Mouse (Mus musculus) T-helper 2 cell (primary cell): ENCODE measurements around the gene Gm28042.

Experiments used
- in situ Hi-C: fragments of 300-600 bp; cut with MboI, MseI; formaldehyde crosslinking; loops from one replicate; pipeline ENCODE4 v1.15.1; 2025; ENCODE audit warnings: high pct_unique_total_duplicates

Gm28042 gene

GRCm38 (mm10) chr2:120011462-120012200 lies 15.7 kb upstream of the Gm28042 start:
- in situ Hi-C loops, result no loop called here

DNA sequence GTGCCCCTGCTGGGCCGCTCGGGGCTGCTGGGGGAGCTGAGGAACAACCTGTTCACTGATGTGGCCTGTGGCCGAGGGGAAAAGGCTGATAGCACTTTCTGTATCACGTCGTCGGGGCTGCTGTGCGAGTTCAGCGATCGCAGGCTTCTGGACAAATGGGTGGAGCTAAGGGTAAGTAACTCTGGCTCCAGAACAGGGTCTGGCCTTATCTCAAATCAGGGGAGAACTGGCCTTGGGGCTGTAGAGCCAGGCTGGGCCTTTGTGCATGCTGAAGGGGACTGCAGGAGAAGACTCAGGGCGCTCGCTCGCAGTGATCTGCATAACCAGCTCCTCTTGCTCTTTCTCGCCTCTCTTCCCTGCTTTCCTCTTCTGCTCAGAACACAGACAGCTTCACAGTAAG lies 14.4 kb upstream of the Gm28042 start:
- in situ Hi-C loops, result no loop called here

DNA sequence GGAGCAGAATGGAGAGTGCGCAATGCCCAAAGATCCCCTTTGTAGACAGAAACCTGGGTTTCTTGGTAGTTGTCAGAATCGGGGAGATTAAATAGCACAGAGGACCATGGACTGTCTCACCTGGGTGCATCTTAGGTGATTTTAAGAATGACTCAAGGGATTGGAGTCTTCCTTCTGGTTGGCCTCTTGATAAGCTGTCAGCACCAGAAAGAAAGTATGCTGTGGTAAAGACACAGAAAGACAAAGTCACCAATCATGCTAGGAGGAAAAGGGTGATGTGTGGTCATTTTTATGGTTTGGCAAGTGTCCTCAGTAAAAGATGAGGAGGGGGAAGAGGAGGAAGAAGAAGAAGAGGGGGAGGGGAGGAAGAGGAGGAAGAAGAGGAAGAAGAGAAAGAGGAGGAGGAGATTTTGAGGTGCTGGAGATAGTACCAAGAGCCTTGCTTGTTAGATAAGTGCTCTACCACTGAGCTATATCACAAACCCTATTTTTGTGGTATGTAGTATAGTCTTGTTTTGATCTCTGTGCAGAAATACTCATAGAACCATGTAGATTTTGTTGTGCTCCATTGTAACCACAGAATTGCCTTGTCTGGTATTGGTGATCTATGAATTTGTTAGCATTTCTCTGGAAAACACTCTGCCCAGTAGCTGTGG lies 13.3 kb upstream of the Gm28042 start:
- in situ Hi-C loops, result no loop called here

DNA sequence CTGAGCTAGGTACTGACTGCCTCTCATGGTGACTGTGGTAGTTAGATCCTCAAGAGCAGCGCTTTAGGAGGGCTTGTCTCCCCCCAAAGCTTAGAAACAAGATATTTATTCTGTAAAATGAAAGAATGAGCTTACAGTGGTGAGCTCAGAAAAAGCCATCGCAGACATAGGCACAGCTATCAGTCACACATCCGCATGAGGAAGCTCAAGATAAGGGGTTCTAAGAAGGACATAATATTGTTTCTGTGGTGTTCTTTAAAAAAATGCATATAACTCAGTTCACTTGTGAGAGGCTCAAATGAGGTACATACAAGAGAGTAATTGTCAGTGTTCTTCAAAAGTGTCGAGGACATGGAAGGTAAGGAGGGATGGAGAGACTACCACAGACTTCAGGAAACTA lies 11.4 kb upstream of the Gm28042 start:
- in situ Hi-C loops, result no loop called here

- in situ Hi-C loops, result no loop called here
Observed at GRCm38 (mm10) chr2:120017599-120017998, 9.7 kb upstream of the Gm28042 start.

- in situ Hi-C loops, result no loop called here
Observed at GRCm38 (mm10) chr2:120024337-120024736, 3.0 kb upstream of the Gm28042 start.

DNA sequence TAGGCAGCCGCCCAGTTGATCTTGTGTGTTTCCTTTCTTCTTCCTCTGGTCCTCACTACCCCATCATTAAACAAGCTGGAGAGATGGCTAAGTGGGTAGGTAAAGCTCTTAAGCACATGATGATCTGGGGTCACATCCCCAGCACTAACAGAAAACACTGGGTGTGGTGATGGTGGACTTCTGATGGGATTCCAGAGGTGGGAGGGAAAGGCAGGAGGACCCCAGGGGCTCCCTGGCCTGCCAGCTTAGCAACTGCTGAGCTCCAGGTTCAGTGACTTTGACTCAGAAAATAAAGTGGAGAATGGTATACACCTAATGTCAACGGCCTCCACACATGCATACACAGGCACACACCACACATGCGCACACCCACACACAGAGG lies 648 bp downstream of the Gm28042 start:
- in situ Hi-C loops, result no loop called here

- in situ Hi-C loops, result no loop called here
Observed at GRCm38 (mm10) chr2:120030380-120030779, 3.1 kb downstream of the Gm28042 start.

DNA sequence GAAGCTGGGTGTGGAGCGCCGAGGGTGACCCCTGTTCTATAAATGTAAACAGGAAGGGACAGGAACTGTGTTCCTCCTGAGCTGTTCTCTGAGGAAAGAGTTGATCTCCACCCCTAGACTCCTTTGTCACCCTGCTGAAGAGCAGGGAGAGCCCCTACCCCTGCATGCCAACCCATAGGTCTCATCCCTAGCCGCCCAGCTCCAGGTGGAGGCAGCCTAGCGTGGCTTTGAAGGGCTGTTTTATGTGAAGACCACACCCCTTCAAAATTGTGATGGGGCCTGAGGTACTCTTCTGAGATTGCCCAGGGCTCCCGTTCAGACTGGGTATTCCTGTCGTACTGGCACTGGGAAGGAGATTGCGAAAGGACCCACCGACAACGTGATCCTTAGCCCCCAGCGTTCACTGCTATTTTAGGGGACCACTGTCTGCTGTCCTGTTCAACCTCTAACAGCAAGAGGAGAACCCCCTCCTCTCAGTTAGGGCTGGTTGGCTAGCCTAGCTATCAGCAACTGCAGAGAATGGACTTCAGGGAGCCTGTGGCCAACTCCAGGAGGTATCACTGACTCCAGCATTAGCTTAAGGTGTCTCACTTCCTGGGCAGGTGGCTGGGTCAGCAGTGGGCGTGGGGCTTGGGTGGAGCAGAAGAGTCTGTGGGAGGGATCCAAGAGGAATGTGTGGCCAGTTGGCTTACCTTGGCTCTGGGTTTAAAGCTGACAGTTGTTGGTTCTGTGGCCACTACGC lies 5.6 kb downstream of the Gm28042 start, which contains the start of gene Pla2g4b:
TSS of gene Pla2g4b (plus strand) at position 692 of the 742 bp plus-strand sequence.
- in situ Hi-C loops, result no loop called here

DNA sequence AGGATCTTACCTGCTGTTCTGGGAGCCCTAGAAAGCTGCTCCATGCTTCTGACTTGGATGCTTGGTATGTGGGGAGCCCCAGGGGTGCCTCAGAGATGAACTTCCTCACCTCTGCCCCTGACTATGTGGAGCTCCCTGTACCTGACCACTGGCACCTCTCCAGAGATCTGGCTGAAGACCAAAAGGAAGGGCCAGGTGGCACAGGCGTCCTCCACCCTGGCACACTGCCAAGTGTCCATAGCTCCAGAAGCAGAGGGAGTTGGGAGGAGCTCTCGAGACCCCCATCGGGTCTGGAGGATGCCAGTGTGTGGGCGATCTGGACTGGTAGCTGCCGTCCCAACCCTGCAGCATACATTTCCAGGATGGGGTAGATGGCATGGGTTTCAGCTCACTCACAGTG lies 6.4 kb downstream of the Gm28042 start:
- in situ Hi-C loops, result no loop called here

GRCm38 (mm10) chr2:120037744-120038143 lies 10.5 kb downstream of the Gm28042 start:
- in situ Hi-C loops, result no loop called here

DNA sequence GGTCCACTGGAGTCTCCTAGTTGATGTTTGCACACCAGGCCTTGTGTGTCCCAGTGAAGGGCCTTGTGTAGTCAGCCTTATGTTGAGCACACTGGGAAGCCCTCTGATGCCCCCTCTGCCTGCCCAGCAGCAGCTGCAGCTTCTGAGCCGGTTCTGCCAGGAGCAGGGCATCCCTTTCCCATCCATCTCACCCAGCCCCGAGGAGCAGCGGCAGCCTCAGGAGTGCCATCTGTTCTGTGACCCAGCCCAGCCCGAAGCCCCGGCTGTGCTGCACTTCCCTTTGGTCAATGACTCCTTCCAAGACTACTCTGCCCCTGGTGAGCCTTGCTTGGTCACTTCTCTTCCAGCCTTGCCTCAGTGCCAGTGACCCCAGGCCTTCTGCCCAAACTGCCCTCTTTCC lies 13.7 kb downstream of the Gm28042 start:
- in situ Hi-C loops, result no loop called here

- in situ Hi-C loops, result no loop called here
Observed at GRCm38 (mm10) chr2:120044101-120044603, 16.9 kb downstream of the Gm28042 start.

DNA sequence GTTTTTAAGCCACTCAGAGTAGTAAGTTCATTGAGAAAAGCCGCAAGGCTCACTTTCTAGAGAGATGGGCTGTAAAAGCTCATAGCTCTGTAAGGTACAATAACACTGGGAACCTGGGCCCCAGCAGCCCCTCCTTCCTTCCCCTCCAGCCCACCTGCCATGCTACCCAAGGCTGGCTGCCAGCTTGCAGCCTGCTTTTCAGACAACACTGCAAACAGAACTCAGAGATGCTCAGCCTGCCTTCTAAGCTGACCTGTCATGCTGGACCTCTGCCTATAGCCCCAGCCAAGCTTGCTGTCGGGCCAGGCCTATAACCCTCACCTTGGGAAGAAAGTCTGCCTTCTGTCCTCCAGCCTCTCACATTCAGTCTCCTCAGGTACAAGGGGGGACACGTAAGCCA lies 17.4 kb downstream of the Gm28042 start:
- in situ Hi-C loops, result loop anchor here (5.0 kb wide), 1 partner anchor 812 kb away; no protein-coding TSS in a partner anchor

DNA sequence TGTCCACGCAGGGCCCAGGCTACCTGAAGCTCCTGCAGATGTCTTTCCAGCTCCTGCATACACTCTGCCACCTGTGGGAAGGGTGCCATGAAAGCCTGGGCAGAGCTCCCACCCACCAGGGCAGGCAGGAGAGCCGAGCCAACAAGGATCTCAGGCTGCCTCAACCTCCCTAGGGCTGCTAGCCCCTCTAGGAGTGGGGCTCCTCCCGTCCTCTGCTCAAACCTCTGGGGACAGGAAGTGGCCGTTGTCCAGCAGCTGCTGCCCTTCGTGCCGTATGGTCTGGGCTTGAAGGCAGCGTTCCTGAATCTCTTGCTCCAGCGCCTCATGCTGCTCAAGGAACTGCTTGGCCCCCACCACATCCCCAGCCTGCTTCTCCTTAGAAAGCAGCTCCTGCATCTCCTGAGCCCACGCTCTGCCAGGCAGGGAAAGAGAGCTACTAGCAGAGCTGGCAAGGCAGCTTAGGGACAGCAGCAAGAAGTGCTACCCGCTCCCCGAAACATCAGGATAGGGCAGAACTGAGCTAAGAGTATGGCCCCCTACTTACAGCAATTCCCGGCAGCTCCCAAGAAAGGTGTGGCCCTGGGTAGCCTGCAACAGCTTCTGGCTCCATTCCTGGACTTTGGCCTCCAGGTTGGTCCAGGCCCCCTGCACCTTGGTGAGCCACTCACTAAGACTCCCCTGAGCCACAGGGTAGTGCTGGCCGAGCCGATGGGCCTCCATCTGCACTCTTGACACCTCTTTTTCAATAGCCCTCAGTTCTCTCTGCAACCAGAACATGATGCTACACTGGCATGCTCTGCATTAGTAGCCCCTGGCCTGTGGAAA lies 19.4 kb downstream of the Gm28042 start:
- in situ Hi-C loops, result loop anchor here (5.0 kb wide), 1 partner anchor 814 kb away; no protein-coding TSS in a partner anchor

DNA sequence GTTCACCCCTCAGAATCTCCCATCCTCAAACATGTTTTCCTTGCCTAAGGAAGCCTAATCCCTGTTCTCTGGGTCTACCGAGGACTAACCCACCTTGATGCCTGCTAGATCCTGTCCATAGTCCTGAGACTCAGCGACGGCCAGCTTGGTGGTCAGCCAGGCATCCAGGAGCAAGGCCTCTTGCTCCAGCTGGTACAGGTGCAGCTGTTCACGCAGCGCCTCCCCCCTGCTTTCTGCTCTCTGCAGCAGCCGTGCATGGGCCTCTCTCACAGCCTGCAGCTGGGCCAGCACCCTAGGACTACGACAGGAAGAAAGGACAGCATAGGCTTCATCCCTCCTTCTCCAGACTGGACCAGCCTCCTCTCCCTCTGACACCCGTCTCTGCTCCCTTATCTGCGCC lies 20.9 kb downstream of the Gm28042 start:
- in situ Hi-C loops, result loop anchor here (5.0 kb wide), 1 partner anchor 816 kb away; no protein-coding TSS in a partner anchor

DNA sequence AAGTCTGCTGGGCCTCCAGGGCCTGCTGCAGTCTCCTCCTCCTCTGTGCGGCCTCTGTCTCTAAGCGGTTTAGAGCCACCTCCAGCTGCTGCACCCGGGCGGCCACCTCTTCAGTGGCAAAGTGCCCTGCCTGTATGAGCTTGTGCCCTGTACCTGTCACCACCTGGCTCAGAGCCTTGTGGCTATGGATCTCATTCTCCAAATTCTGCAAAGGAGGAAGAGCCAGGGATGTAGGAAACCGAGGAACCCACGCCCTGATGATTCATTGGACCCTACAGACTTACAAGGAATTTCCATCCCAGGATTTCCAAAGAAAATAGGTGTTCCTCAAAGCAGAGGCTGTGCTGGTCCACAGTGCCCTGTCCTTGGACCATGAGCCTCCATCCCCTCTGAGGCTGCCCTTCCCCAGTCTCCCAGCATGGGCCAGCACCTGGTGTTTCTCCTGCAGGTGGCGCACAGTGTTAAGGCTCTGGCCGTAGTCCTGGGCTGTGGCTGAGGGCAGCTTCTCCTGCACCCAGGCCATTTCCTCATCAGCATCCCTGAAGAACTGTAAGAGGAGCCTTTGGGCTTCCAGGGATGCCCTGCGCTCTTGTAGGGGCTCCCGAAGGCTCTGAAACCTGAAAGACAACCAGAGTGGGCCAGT lies 22.5 kb downstream of the Gm28042 start:
- in situ Hi-C loops, result loop anchor here (5.0 kb wide), 1 partner anchor 817 kb away; no protein-coding TSS in a partner anchor

GRCm38 (mm10) chr2:120051405-120051804 lies 24.1 kb downstream of the Gm28042 start:
- in situ Hi-C loops, result no loop called here

- in situ Hi-C loops, result no loop called here
Observed at GRCm38 (mm10) chr2:120054771-120055552, 27.7 kb downstream of the Gm28042 start.

GRCm38 (mm10) chr2:120055923-120056322 lies 28.6 kb downstream of the Gm28042 start:
- in situ Hi-C loops, result no loop called here
